Mouse (Mus musculus) hindbrain, embryonic 15.5 days (tissue): ENCODE results near the gene Kxd1. TPM values are rescaled to one million over a fixed set of nuclear protein-coding genes. Genes with fewer than 3 reads are reported as not detected.

Experiments used
- ATAC-seq: fragments of 200-750 bp; cut with Nextera tagmentation; 2 replicates; pipeline ENCODE4 v1.8.0; 2017; ENCODE audit warnings: low read depth, moderate number of reproducible peaks, moderate TSS enrichment; ENCODE audit not compliant: low FRiP score
- H3K27ac ChIP-seq: fragments of 300-500 bp; sonication (generic); replicated peaks from 2 replicates; pipeline ENCODE4 v1.5.1; 2015; ENCODE audit warnings: mild to moderate bottlenecking, inconsistent platforms
- H3K27me3 ChIP-seq: fragments of 300-500 bp; sonication (generic); 2 replicates; pipeline ENCODE4 v1.6.1; 2015; ENCODE audit warnings: control low read depth, inconsistent platforms
- H3K36me3 ChIP-seq: fragments of 300-500 bp; sonication (generic); 2 replicates; pipeline ENCODE4 v1.6.1; 2015; ENCODE audit warnings: control low read depth, inconsistent platforms
- H3K4me1 ChIP-seq: fragments of 300-500 bp; sonication (generic); replicated peaks from 2 replicates; pipeline ENCODE4 v1.6.1; 2015; ENCODE audit warnings: control low read depth, inconsistent platforms
- H3K4me2 ChIP-seq: fragments of 300-500 bp; sonication (generic); 2 replicates; pipeline ENCODE4 v1.6.1; 2015; ENCODE audit warnings: moderate library complexity, mild to moderate bottlenecking, inconsistent platforms
- H3K4me3 ChIP-seq: fragments of 300-500 bp; sonication (generic); 2 replicates; pipeline ENCODE4 v1.5.1; 2015; ENCODE audit warnings: mild to moderate bottlenecking, inconsistent platforms
- H3K9ac ChIP-seq: fragments of 300-500 bp; sonication (generic); 2 replicates; pipeline ENCODE4 v1.6.1; 2015; ENCODE audit warnings: inconsistent platforms
- H3K9me3 ChIP-seq: fragments of 300-500 bp; sonication (generic); 2 replicates; pipeline ENCODE4 v1.6.1; 2016; ENCODE audit warnings: control low read depth, inconsistent platforms
- WGBS: fragments of 180-500 bp; shearing (Covaris S2); methylation state at CpG from one replicate; pipeline ENCODE4 v1.1.7; 2015; 5-methylcytosine and 5-hydroxymethylcytosine counted together
- polyA plus RNA-seq: library from polyadenylated mRNA; unstranded; fragments of >200 nt; fragmentation: Nextera tagmentation; extraction: Ambion mirVana; gene quantifications from 2 replicates; pipeline ENCODE4 v1.2.1, GENCODE M21; 2015

The Kxd1 gene
- polyA plus RNA-seq, 1 experiment from 2014 or later = 48.5 TPM

- peak overlapping the region; percentile 91 for H3K4me2 ChIP-seq
- peaks cover 46% of the 10 kb centered on the region for H3K4me1 ChIP-seq
- H3K27me3 ChIP-seq = no peaks in the 10 kb centered on the region
- peak overlapping the region; percentile 79; the same call in 1 of the 2 replicates for H3K9ac ChIP-seq
- H3K4me3 ChIP-seq = peak overlapping the region; percentile 78
- 0 out of 2 replicates have a peak, but pooled peaks cover 5% of the 10 kb centered on the region for H3K36me3 ChIP-seq
- WGBS = 92% methylated on average over 5 of the region's 5 CpGs
- no peak overlapping the region for H3K27ac ChIP-seq
- no peaks in the 10 kb centered on the region for H3K9me3 ChIP-seq
- no peak for ATAC-seq
Measured at GRCm38 (mm10) chr8:70541081-70541480, 13.3 kb upstream of the Kxd1 start.

GRCm38 (mm10) chr8:70540507-70541071 is 12.8 kb upstream of the Kxd1 start:
- peak overlapping the region; percentile 78 for H3K4me3 ChIP-seq
- H3K4me1 ChIP-seq = peaks cover 46% of the 10 kb centered on the region
- H3K4me2 ChIP-seq = peak overlapping the region; percentile 91
- H3K9ac ChIP-seq = peak overlapping the region; percentile 79
- no peak for ATAC-seq
- no peaks in the 10 kb centered on the region for H3K27me3 ChIP-seq
- H3K36me3 ChIP-seq = peaks cover 8% of the 10 kb centered on the region; the same call in 1 of the 2 replicates
- no peak overlapping the region for H3K27ac ChIP-seq
- 63% methylated on average over 7 of the region's 7 CpGs for WGBS
- no peaks in the 10 kb centered on the region for H3K9me3 ChIP-seq

- WGBS = 11% methylated on average over 4 of the region's 4 CpGs
Measured at GRCm38 (mm10) chr8:70540013-70540506, 12.3 kb upstream of the Kxd1 start.

DNA sequence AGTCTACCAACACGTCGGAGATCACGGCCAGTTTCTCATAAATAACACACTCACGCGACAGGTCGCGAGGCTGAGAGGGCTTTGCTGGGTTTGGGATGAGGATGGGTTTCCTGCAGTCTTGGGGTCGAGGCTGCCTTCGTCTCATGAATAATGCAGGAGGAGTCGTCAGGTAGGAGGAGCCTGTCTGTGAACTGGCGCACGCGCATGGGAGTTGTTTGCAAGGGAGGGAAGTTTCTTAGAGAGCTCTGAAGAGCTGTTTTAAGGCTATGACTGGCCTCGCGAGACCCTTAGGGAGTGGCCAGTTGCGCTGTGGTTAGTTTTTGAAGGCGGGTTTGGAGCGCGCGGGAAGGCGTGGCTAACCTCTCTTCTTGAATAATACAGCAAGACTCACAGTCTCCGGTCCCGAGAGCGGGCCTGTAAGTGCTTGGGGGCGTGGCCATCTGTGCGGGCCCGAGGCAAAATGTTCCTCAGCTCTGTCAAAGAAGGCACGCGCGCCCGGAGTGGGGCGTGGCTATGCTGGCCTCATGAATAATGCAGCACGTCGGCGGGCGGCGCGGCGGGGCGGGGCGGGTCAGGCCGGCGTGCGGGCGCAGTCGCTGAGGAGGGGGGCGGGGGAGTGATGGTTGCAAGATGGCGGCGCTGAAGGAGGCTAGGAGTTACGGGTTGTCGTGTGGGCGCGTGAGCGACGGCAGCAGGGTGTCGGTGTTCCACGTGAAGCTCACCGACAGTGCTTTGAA is 11.5 kb upstream of the Kxd1 start, which contains the start of gene Ell:
Ell (plus strand) TSS at position 381 of the 737 bp plus-strand sequence.
- Histone ChIP-seq H3K9me3 (no peaks in the 10 kb centered on the region), H3K27ac (peak within 1 kb of the TSS; percentile 96), H3K4me1 (peaks cover 46% of the 10 kb centered on the region), H3K9ac (peak within 1 kb of the TSS; percentile 79), H3K27me3 (no peaks in the 10 kb centered on the region), H3K4me3 (peak within 1 kb of the TSS; percentile 78), H3K4me2 (peak within 1 kb of the TSS; percentile 91), H3K36me3 (peaks cover 20% of the 10 kb centered on the region)
- WGBS = under 1% methylated on average over 58 of the region's 58 CpGs
- ATAC-seq = peak; percentile 91

More at GRCm38 (mm10) chr8:70540013-70540506, 12.3 kb upstream of the Kxd1 start:
- H3K4me3 ChIP-seq = peak overlapping the region; percentile 78
- no peak; the same call in 1 of the 2 replicates for ATAC-seq
- H3K4me2 ChIP-seq = peak overlapping the region; percentile 91
- H3K9me3 ChIP-seq = no peaks in the 10 kb centered on the region
- H3K27me3 ChIP-seq = no peaks in the 10 kb centered on the region
- peak overlapping the region; percentile 79 for H3K9ac ChIP-seq
- H3K36me3 ChIP-seq = peaks cover 13% of the 10 kb centered on the region; the same call in 1 of the 2 replicates
- peak overlapping the region; percentile 96 for H3K27ac ChIP-seq
- peaks cover 46% of the 10 kb centered on the region for H3K4me1 ChIP-seq

GRCm38 (mm10) chr8:70538633-70539076 is 10.9 kb upstream of the Kxd1 start:
- peak overlapping the region; percentile 91 for H3K4me2 ChIP-seq
- no peaks in the 10 kb centered on the region for H3K9me3 ChIP-seq
- H3K27ac ChIP-seq = peak overlapping the region; percentile 96
- peaks cover 41% of the 10 kb centered on the region for H3K4me1 ChIP-seq
- under 1% methylated on average over 32 of the region's 32 CpGs for WGBS
- H3K27me3 ChIP-seq = no peaks in the 10 kb centered on the region
- ATAC-seq = peak; percentile 79
- H3K36me3 ChIP-seq = peaks cover 22% of the 10 kb centered on the region
- peak overlapping the region; percentile 78 for H3K4me3 ChIP-seq
- peak overlapping the region; percentile 79 for H3K9ac ChIP-seq

DNA sequence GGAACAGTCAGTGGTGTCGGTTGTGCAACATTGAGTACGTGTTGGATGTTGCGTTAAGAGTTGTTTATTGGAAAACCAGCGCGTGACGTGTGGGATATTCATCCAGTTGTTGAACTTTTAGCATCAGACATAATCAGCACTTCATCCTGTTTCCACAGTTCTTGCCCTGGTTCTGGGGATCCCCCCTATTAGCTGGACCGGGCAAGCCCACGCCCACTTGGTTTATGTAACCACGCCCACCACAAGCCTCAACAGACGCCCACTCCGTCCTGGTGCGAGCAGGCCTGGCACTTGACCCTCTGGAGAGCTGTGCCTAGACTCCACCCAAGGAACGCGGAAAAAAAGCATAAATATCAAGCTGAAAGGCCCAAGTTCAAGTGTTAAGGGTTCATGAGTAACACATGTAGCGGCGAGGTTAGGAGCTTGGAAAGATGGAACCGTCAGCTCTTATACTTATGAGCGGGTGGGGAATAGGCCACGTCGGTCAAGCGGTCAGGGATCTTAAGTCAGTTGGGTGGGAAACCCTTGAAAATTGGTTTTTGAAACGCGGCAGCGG is 10.3 kb upstream of the Kxd1 start:
- Histone ChIP-seq H3K4me1 (peaks cover 35% of the 10 kb centered on the region), H3K9ac (peak overlapping the region; percentile 39), H3K27ac (peak overlapping the region; percentile 96), H3K36me3 (peaks cover 22% of the 10 kb centered on the region), H3K4me3 (peak overlapping the region; percentile 78), H3K4me2 (peak overlapping the region; percentile 91), H3K27me3 (no peaks in the 10 kb centered on the region), H3K9me3 (no peaks in the 10 kb centered on the region)
- ATAC-seq = peak; percentile 10; the same call in 1 of the 2 replicates
- 12% methylated on average over 24 of the region's 24 CpGs for WGBS

DNA sequence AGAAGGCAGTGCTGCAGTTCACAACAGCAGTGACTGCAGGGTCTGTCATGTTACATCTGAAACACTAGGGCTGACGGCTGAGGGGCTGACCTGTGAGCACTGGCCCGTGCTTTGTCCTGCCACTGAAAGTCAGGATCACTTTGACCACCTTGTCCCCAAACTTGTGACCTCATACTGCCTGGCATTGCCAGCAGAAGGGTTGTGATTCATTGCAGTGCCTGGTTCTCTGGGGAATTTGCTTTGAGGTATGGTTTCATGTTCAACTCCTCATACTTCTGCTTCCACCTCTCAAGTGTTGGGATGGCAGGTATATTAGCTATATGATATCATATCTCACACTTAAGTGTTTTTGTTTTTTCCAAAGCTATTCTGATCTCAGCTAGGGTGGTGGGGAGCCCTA is 7.9 kb upstream of the Kxd1 start:
- Histone ChIP-seq H3K9ac (no peak overlapping the region), H3K4me3 (no peak overlapping the region), H3K9me3 (no peaks in the 10 kb centered on the region), H3K27ac (no peak overlapping the region), H3K27me3 (no peaks in the 10 kb centered on the region), H3K4me1 (peaks cover 16% of the 10 kb centered on the region), H3K4me2 (no peak overlapping the region), H3K36me3 (peaks cover 44% of the 10 kb centered on the region)
- ATAC-seq = no peak
- 89% methylated on average over 2 of the region's 2 CpGs for WGBS

DNA sequence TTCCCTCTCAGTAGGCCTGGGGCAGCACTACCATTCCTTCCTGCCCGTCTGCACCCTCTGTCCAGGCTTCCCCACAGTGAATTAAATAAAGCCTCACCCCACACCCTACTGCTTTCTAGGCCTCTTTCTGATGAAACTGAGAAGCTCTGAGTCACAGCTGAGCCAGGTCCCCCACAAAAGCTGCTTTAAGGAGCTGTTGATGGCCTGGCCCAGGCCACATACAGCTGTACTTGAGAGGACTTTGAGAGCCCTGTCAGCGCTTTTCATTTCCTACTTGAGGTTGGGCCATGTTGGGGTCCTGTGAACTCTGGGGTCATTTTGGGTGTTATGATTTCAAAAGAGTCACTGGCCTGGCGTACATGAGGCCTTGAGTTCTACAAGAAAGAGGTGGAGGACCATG is 7.5 kb upstream of the Kxd1 start:
- no peaks in the 10 kb centered on the region for H3K9me3 ChIP-seq
- H3K4me1 ChIP-seq = peaks cover 11% of the 10 kb centered on the region
- WGBS = 97% methylated on average over 3 of the region's 3 CpGs
- ATAC-seq = no peak
- no peak overlapping the region for H3K4me2 ChIP-seq
- H3K9ac ChIP-seq = no peak overlapping the region
- no peak overlapping the region for H3K27ac ChIP-seq
- no peak overlapping the region for H3K4me3 ChIP-seq
- H3K27me3 ChIP-seq = no peaks in the 10 kb centered on the region
- peaks cover 46% of the 10 kb centered on the region for H3K36me3 ChIP-seq

GRCm38 (mm10) chr8:70534281-70534680 is 6.5 kb upstream of the Kxd1 start:
- Histone ChIP-seq H3K4me3 (no peak overlapping the region), H3K36me3 (peaks cover 46% of the 10 kb centered on the region), H3K9ac (no peak overlapping the region), H3K4me2 (no peak overlapping the region), H3K27me3 (no peaks in the 10 kb centered on the region), H3K9me3 (no peaks in the 10 kb centered on the region), H3K4me1 (peaks cover 17% of the 10 kb centered on the region), H3K27ac (no peak overlapping the region)
- 94% methylated on average over 12 of the region's 12 CpGs for WGBS
- no peak for ATAC-seq

- Histone ChIP-seq H3K4me2 (no peak overlapping the region), H3K4me1 (peaks cover 31% of the 10 kb centered on the region), H3K9ac (no peak overlapping the region), H3K27me3 (no peaks in the 10 kb centered on the region), H3K36me3 (peaks cover 36% of the 10 kb centered on the region), H3K9me3 (no peaks in the 10 kb centered on the region), H3K27ac (no peak overlapping the region), H3K4me3 (no peak overlapping the region)
- WGBS = 91% methylated on average over 2 of the region's 2 CpGs
- ATAC-seq = no peak
Measured at GRCm38 (mm10) chr8:70530314-70530713, 2.6 kb upstream of the Kxd1 start.

GRCm38 (mm10) chr8:70529741-70530161 is 2.0 kb upstream of the Kxd1 start:
- no peaks in the 10 kb centered on the region for H3K27me3 ChIP-seq
- H3K4me3 ChIP-seq = no peak overlapping the region
- no peak overlapping the region for H3K27ac ChIP-seq
- H3K9ac ChIP-seq = no peak overlapping the region
- 98% methylated on average over 3 of the region's 3 CpGs for WGBS
- no peaks in the 10 kb centered on the region for H3K9me3 ChIP-seq
- peaks cover 31% of the 10 kb centered on the region for H3K4me1 ChIP-seq
- no peak for ATAC-seq
- peaks cover 30% of the 10 kb centered on the region for H3K36me3 ChIP-seq
- H3K4me2 ChIP-seq = no peak overlapping the region

- Histone ChIP-seq H3K4me3 (no peak overlapping the region), H3K4me2 (no peak overlapping the region), H3K36me3 (peaks cover 27% of the 10 kb centered on the region), H3K9ac (no peak overlapping the region), H3K9me3 (no peaks in the 10 kb centered on the region), H3K27me3 (no peaks in the 10 kb centered on the region), H3K27ac (no peak overlapping the region), H3K4me1 (peaks cover 31% of the 10 kb centered on the region)
- no peak for ATAC-seq
- WGBS = 87% methylated on average over 5 of the region's 5 CpGs
Measured at GRCm38 (mm10) chr8:70529299-70529698, 1.5 kb upstream of the Kxd1 start.
